Mouse (Mus musculus) hindbrain, embryonic 15.5 days (tissue): ENCODE results near the gene Rcc1. TPM values are rescaled to one million over a fixed set of nuclear protein-coding genes. Genes with fewer than 3 reads are reported as not detected.

Experiments
- ATAC-seq: fragments of 200-750 bp; cut with Nextera tagmentation; 2 replicates; pipeline ENCODE4 v1.8.0; 2017; ENCODE audit warnings: low read depth, moderate number of reproducible peaks, moderate TSS enrichment; ENCODE audit not compliant: low FRiP score
- H3K27ac ChIP-seq: fragments of 300-500 bp; sonication (generic); replicated peaks from 2 replicates; pipeline ENCODE4 v1.5.1; 2015; ENCODE audit warnings: mild to moderate bottlenecking, inconsistent platforms
- H3K27me3 ChIP-seq: fragments of 300-500 bp; sonication (generic); 2 replicates; pipeline ENCODE4 v1.6.1; 2015; ENCODE audit warnings: control low read depth, inconsistent platforms
- H3K36me3 ChIP-seq: fragments of 300-500 bp; sonication (generic); 2 replicates; pipeline ENCODE4 v1.6.1; 2015; ENCODE audit warnings: control low read depth, inconsistent platforms
- H3K4me1 ChIP-seq: fragments of 300-500 bp; sonication (generic); replicated peaks from 2 replicates; pipeline ENCODE4 v1.6.1; 2015; ENCODE audit warnings: control low read depth, inconsistent platforms
- H3K4me2 ChIP-seq: fragments of 300-500 bp; sonication (generic); 2 replicates; pipeline ENCODE4 v1.6.1; 2015; ENCODE audit warnings: moderate library complexity, mild to moderate bottlenecking, inconsistent platforms
- H3K4me3 ChIP-seq: fragments of 300-500 bp; sonication (generic); 2 replicates; pipeline ENCODE4 v1.5.1; 2015; ENCODE audit warnings: mild to moderate bottlenecking, inconsistent platforms
- H3K9ac ChIP-seq: fragments of 300-500 bp; sonication (generic); 2 replicates; pipeline ENCODE4 v1.6.1; 2015; ENCODE audit warnings: inconsistent platforms
- H3K9me3 ChIP-seq: fragments of 300-500 bp; sonication (generic); 2 replicates; pipeline ENCODE4 v1.6.1; 2016; ENCODE audit warnings: control low read depth, inconsistent platforms
- WGBS: fragments of 180-500 bp; shearing (Covaris S2); methylation state at CpG from one replicate; pipeline ENCODE4 v1.1.7; 2015; 5-methylcytosine and 5-hydroxymethylcytosine counted together
- polyA plus RNA-seq: library from polyadenylated mRNA; unstranded; fragments of >200 nt; fragmentation: Nextera tagmentation; extraction: Ambion mirVana; gene quantifications from 2 replicates; pipeline ENCODE4 v1.2.1, GENCODE M21; 2015

Gene Rcc1
- polyA plus RNA-seq, 1 experiment from 2014 or later = 35.4 TPM

GRCm38 (mm10) chr4:132331960-132332359 lies 21.4 kb downstream of the Rcc1 start:
- ATAC-seq = no peak
- H3K9ac ChIP-seq = no peak overlapping the region
- 82% methylated on average over 3 of the region's 3 CpGs for WGBS
- H3K27me3 ChIP-seq = no peaks in the 10 kb centered on the region
- H3K4me1 ChIP-seq = peaks cover 19% of the 10 kb centered on the region
- H3K27ac ChIP-seq = no peak overlapping the region
- no peak overlapping the region for H3K4me2 ChIP-seq
- H3K9me3 ChIP-seq = no peaks in the 10 kb centered on the region
- peaks cover 22% of the 10 kb centered on the region for H3K36me3 ChIP-seq
- H3K4me3 ChIP-seq = no peak overlapping the region

DNA sequence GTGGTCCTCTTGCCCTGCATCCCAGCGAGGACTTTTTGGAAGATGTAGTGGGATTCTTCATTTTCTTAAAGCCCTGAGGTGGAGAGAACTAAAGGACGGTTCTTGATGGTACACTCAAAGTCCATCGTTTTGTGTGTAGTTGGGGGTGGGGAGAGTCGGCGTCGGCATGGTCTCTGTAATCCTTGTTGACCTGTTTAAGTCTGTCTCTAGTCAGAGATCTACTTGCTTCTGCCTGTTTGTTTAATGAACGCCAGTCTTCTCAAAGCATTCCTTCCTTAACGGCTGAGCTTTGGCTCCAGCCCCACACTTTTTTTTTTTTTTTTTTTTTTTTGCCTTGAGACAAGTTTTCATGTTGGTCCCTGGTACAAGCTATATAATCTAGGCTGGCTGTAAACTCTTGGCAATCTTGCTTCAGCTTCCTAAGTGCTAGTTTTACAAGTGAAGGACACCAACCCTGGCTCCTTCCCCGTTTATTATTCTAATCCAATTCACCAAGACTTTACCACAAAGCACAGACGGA lies 23.5 kb downstream of the Rcc1 start:
- no peaks in the 10 kb centered on the region for H3K9me3 ChIP-seq
- H3K36me3 ChIP-seq = peaks cover 25% of the 10 kb centered on the region
- no peaks in the 10 kb centered on the region for H3K27me3 ChIP-seq
- H3K4me2 ChIP-seq = peak overlapping the region; percentile 82
- H3K9ac ChIP-seq = peak overlapping the region; percentile 93
- 11% methylated on average over 10 of the region's 10 CpGs for whole genome bisulfite sequencing
- no peak for ATAC-seq
- peaks cover 19% of the 10 kb centered on the region for H3K4me1 ChIP-seq
- peak overlapping the region; percentile 78 for H3K4me3 ChIP-seq
- peak overlapping the region; percentile 80 for H3K27ac ChIP-seq

GRCm38 (mm10) chr4:132329115-132329834 lies 24.1 kb downstream of the Rcc1 start, which contains the start of gene Trnau1ap:
TSS of gene Trnau1ap (minus strand) at chr4:132329538.
- Histone ChIP-seq H3K9ac (peak within 1 kb of the TSS; percentile 93), H3K4me1 (peaks cover 19% of the 10 kb centered on the region), H3K27me3 (no peaks in the 10 kb centered on the region), H3K4me3 (peak within 1 kb of the TSS; percentile 78), H3K27ac (peak within 1 kb of the TSS; percentile 80), H3K36me3 (peaks cover 25% of the 10 kb centered on the region), H3K4me2 (peak within 1 kb of the TSS; percentile 82), H3K9me3 (no peaks in the 10 kb centered on the region)
- peak; percentile 98 for ATAC-seq
- WGBS = under 1% methylated on average over 52 of the region's 52 CpGs

- Histone ChIP-seq H3K4me3 (peak overlapping the region; percentile 78), H3K9me3 (no peaks in the 10 kb centered on the region), H3K27me3 (no peaks in the 10 kb centered on the region), H3K4me2 (peak overlapping the region; percentile 82), H3K4me1 (peaks cover 19% of the 10 kb centered on the region), H3K9ac (peak overlapping the region; percentile 93), H3K27ac (peak overlapping the region; percentile 80), H3K36me3 (peaks cover 25% of the 10 kb centered on the region)
- 49% methylated on average over 14 of the region's 14 CpGs for WGBS
- ATAC-seq = no peak
Observed at GRCm38 (mm10) chr4:132328391-132328982, 24.9 kb downstream of the Rcc1 start.

- Histone ChIP-seq H3K4me2 (no peak overlapping the region), H3K36me3 (peaks cover 26% of the 10 kb centered on the region), H3K4me3 (no peak overlapping the region), H3K4me1 (peaks cover 19% of the 10 kb centered on the region), H3K9me3 (no peaks in the 10 kb centered on the region), H3K27me3 (no peaks in the 10 kb centered on the region), H3K9ac (no peak overlapping the region), H3K27ac (no peak overlapping the region)
- 75% methylated on average over 5 of the region's 5 CpGs for WGBS
- no peak for ATAC-seq
Observed at GRCm38 (mm10) chr4:132326481-132326880, 26.9 kb downstream of the Rcc1 start.

DNA sequence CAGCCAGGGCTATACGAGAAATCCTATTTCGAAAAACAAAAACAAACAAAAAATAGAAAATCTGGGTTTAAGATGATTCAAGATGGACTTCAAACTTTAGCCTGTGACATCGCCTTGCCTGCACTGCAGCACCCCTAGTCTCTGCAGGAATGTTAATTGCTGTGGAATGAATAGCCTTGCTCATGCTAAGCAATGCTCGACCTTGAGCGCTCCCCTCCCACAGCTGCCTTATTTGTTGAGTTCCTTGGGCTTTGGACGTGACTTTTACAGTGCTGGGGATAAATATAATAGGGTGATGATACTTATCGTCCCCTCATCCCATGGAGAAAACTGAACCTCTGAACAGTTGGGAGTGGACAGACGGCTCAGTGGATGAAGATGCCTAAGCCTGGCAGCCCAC lies 37.7 kb downstream of the Rcc1 start:
- Histone ChIP-seq H3K9me3 (no peaks in the 10 kb centered on the region), H3K27ac (no peak overlapping the region), H3K4me1 (peaks cover under 1% of the 10 kb centered on the region; the same call in 1 of the 2 replicates), H3K4me2 (no peak overlapping the region), H3K4me3 (no peak overlapping the region), H3K9ac (no peak overlapping the region), H3K36me3 (peaks cover 76% of the 10 kb centered on the region), H3K27me3 (no peaks in the 10 kb centered on the region)
- ATAC-seq = no peak
- WGBS = 88% methylated on average over 8 of the region's 8 CpGs

GRCm38 (mm10) chr4:132312627-132313026 lies 40.8 kb downstream of the Rcc1 start:
- ATAC-seq = no peak
- 87% methylated on average over 5 of the region's 5 CpGs for WGBS

DNA sequence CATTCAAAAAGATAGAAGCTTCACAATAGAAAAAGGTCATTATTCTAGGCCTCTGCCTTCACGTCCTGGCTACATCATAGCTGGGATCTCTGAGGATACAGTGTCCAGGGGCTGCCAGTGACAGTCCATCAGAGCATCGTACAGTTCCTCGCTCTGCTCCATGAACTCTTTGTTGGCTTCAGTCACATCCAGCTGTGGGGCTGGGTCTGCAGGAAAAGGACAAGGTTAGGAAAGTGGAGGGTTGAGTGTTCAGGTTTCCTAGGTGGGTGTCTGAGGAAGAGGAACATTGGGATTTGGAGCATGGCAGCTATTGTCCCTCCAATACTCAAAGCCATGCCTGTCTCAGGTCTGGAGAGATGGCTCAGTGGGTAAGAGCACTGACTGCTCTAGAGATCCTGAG lies 41.6 kb downstream of the Rcc1 start:
- H3K36me3 ChIP-seq = peaks cover 54% of the 10 kb centered on the region
- WGBS = 56% methylated on average over 3 of the region's 3 CpGs
- no peak overlapping the region for H3K9ac ChIP-seq
- H3K27me3 ChIP-seq = no peaks in the 10 kb centered on the region
- H3K4me1 ChIP-seq = peaks cover 12% of the 10 kb centered on the region
- no peak overlapping the region for H3K4me2 ChIP-seq
- ATAC-seq = no peak
- H3K4me3 ChIP-seq = no peak overlapping the region
- H3K9me3 ChIP-seq = no peaks in the 10 kb centered on the region
- H3K27ac ChIP-seq = no peak overlapping the region

More at GRCm38 (mm10) chr4:132312627-132313026, 40.8 kb downstream of the Rcc1 start:
- Histone ChIP-seq H3K27ac (no peak overlapping the region), H3K4me1 (peaks cover 12% of the 10 kb centered on the region), H3K27me3 (no peaks in the 10 kb centered on the region), H3K9me3 (no peaks in the 10 kb centered on the region), H3K4me2 (no peak overlapping the region), H3K9ac (no peak overlapping the region), H3K4me3 (no peak overlapping the region), H3K36me3 (peaks cover 62% of the 10 kb centered on the region)

- ATAC-seq = no peak
- 39% methylated on average over 1 of the region's 1 CpGs for WGBS
- H3K27ac ChIP-seq = no peak overlapping the region
- H3K27me3 ChIP-seq = no peaks in the 10 kb centered on the region
- H3K9ac ChIP-seq = no peak overlapping the region
- H3K4me2 ChIP-seq = no peak overlapping the region
- H3K36me3 ChIP-seq = peaks cover 48% of the 10 kb centered on the region
- peaks cover 12% of the 10 kb centered on the region for H3K4me1 ChIP-seq
- H3K4me3 ChIP-seq = no peak overlapping the region
- H3K9me3 ChIP-seq = no peaks in the 10 kb centered on the region
Observed at GRCm38 (mm10) chr4:132311209-132311608, 42.2 kb downstream of the Rcc1 start.

- H3K27me3 ChIP-seq = no peaks in the 10 kb centered on the region
- H3K4me2 ChIP-seq = peak overlapping the region; percentile 59
- H3K27ac ChIP-seq = peak overlapping the region; percentile 92
- no peak for ATAC-seq
- H3K4me1 ChIP-seq = peaks cover 12% of the 10 kb centered on the region
- peak overlapping the region; percentile 81 for H3K9ac ChIP-seq
- 27% methylated on average over 10 of the region's 10 CpGs for WGBS
- H3K36me3 ChIP-seq = peaks cover 42% of the 10 kb centered on the region
- H3K9me3 ChIP-seq = no peaks in the 10 kb centered on the region
- H3K4me3 ChIP-seq = peak overlapping the region; percentile 70
Observed at GRCm38 (mm10) chr4:132309849-132310472, 43.4 kb downstream of the Rcc1 start.

- Histone ChIP-seq H3K9me3 (no peaks in the 10 kb centered on the region), H3K36me3 (peaks cover 40% of the 10 kb centered on the region), H3K27ac (peak overlapping the region; percentile 92), H3K27me3 (no peaks in the 10 kb centered on the region), H3K4me2 (peak overlapping the region; percentile 59), H3K4me1 (peaks cover 12% of the 10 kb centered on the region), H3K4me3 (peak overlapping the region; percentile 70), H3K9ac (peak overlapping the region; percentile 81)
- no peak for ATAC-seq
- WGBS = under 1% methylated on average over 15 of the region's 15 CpGs
Observed at GRCm38 (mm10) chr4:132309140-132309848, 44.1 kb downstream of the Rcc1 start.
